Mouse (Mus musculus): ENCODE results near the gene Amotl2.
A peak's percentile ranks its signal among the peaks of the same experiment; 100 is the strongest.

DNA sequence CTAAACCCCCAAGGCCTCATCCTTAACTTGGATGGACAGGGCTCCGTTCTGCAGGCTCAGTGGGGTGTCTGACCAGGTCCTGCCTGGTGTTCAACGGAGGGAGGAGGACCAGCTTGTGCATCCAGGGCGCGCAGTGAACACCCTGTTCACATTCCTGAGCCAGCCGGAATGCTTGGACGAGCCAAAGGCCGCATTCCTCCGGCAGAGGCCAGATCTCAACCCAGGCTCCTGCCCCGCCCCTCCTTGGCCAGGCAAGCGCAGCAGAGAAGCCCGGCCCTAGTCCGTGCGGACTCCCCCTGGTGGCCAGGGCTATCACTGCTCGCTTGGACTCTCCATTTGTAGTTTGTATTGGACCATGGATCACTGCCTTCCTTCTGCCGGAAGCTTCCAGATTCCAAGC lies 63.0 kb downstream of the Amotl2 start:
- TF ChIP-seq CTCF (IDR thresholded peaks at IDR 0.05; ENCODE audit: extremely low read depth, insufficient read depth, insufficient read length, insufficient replicate concordance) = 0 out of 2 replicates have a peak, but pooled peaks have one; percentile 37
- TF ChIP-seq POLR2A (IDR thresholded peaks at IDR 0.05; ENCODE audit: low read depth, low read length) = no peak

Data from spleen, adult 2 months (tissue).